Mouse (Mus musculus) adipocyte (in vitro differentiated cells): ENCODE results near the gene Olfr1214.
"Not testable (repeated sequence)": the region's sequence is repeated elsewhere in the genome, so short reads cannot be mapped to it uniquely, and the experiment has no call there.

Experiments used
- DNase-seq: peaks from one replicate; pipeline ENCODE4 v3.0.0-alpha.2; 2016; ENCODE audit warnings: low spot score

Gene Olfr1214

DNA sequence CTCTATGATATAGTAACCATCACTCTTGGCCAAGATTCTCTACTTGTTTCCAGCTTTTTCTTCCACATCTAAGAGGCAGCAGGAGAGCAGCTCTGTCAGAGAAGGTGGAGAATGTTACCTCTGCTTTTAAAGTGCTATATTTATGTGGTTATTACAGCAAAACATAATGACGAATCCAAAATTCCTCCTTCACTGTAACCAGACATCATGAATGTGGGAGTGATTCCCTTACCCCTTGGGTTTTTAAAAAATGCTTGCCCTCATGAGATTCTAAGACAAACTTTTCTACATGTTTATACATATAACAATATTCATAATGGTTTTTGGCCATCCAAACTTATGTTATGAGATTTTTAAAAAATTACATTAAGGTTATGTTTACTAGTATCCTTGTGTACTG is at the start of gene Olfr1214:
Gene Olfr1214 (minus strand): TSS at position 101 of the 400 bp plus-strand sequence.
- no peak for DNase-seq

DNA sequence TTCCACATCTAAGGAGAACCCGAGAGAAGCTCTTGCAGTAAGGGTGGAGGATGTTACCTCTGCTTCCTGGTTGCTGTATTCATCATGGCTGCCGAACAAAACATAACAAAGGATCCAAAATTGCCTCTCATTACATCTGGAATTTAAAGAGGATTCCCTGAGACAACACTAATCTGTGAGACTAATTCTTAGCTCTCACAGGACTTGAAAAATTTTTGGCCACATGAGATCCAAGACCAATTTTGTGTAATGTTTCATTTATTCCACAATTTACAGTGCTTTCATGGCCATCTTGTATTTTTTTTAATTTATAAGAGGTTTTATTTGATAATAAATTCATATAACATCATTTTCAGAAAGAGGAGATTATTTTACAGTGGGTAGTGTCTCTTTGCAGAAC is 39.5 kb upstream of the Olfr1214 start, which contains the start of gene Olfr1217:
Gene Olfr1217 (minus strand): TSS at position 101 of the 400 bp plus-strand sequence.
- DNase-seq = no peak

DNA sequence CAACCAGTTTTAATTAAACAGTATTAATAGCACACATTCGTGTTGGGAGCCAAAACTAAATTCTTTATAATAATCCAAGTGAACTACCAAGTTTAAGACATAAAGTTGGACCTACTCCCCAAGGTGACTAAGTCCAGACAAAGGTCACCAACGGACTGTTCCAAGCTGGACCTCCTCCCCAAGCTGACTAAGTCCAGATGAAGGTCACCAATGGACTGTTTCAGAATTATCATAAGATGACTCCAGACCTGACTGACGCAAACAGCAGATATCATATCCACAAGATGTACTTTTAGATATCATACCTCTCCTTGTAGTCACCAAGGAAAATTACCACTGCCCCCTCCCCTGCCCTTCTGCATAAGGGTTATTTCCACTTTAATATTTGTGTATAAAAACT is 29.0 kb upstream of the Olfr1214 start:
- DNase-seq = not testable (repeated sequence)

DNA sequence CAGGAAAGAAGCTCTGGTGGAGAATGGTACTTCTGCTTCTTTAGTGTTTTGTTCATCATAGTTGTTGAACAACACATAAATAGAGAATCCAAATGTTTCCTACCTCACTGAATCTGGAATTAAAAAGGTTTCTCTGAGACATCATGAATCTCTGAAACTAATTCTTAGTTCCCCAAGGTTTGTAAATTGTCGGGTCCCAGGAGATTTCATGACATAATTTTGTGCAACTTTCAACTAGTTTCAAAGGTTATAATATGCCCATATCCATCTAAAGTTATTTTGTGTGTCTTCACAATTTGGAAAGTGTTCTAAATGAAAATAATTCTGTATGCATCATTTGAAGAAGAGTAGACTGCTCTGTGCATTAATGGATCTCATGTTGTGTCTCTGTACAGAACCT is 25.8 kb upstream of the Olfr1214 start, which contains the start of gene Olfr1216:
Gene Olfr1216 (minus strand): TSS at position 101 of the 400 bp plus-strand sequence.
- DNase-seq = no peak

DNA sequence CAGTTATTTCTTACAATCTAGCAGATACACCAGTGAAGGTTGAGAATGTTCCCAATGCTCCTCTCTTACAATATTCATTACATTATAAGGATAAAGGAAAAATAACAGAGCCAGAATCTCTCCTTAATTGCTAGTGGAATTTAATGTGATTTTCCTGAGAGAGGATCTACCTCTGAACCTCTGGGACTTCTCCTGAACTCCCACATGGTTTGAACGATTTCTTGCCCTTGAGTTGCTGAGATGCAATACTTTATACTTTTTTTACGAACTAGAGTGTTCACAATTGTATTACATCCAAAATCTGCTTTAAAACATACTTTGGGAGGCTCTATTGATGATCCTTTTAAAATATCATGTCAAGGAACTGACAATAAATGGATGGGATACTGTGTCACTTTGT is 14.4 kb upstream of the Olfr1214 start, which contains the start of gene Olfr1215:
Gene Olfr1215 (minus strand): TSS at position 101 of the 400 bp plus-strand sequence.
- DNase-seq = no peak

DNA sequence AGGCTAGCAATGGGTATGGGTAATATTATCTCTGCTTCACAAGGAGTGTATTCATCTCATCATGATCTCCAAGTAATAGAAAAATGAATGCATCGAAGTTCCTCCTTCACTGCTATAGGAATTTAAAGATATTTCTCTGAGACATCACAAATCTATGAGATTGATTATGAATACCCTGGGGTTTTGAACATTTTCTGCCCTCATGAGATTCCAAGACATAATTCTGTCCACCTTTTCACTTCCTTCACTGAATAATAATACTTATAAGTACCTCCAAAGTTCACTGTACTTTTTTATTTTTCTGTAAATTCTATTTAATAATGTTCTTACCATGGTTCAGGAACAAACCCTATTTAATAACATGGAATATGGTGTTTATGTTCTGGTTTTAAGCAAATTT is 12.3 kb downstream of the Olfr1214 start, which contains the start of gene Gm13762:
Gene Gm13762 (minus strand): TSS at position 101 of the 400 bp plus-strand sequence.
- no peak for DNase-seq

DNA sequence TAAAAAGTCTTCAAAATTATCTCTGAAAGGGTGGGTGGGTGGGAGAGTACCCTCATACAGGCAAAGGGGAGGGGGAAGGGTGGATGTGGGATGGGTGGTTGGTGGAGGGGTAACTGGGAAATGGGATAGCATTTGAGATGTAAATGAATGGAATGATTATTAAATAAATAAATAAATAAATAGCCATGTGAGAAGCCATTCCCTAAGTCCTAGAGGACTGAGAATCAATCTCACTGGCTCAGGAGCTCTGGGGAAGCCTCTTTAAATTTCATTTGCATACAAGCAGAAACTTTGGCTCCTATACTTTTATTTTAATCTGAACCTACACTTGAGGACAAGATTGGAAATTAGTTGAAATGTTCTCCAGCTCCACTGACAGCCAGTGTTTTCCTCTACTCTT is 38.8 kb downstream of the Olfr1214 start, which contains the start of gene Olfr1212:
Gene Olfr1212 (plus strand): TSS at position 301 of the 400 bp plus-strand sequence.
- no peak for DNase-seq

DNA sequence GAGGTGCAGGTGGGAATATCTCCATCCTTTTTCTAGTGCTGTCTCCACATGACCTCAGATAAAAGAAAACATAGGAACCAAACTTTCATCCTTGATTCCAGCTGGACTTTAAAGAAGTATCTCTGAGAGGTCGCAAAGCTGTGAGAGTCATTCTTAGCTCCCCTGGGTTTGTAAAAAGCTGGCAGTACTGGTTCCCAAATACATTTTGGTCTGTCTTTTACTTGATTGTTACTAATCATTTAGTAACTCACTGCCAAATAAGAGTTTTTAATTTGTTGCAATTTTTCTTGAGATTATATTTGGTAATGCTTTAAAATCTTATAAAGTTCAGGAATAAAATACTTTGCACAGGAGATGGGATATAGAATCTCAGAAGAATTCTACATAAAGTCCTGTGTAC is 54.4 kb downstream of the Olfr1214 start, which contains the start of gene Olfr1211:
Gene Olfr1211 (minus strand): TSS at position 101 of the 400 bp plus-strand sequence.
- DNase-seq = no peak
